Mouse (Mus musculus): Measurements from ENCODE around the gene Sap30l. TPM values are rescaled to one million over a fixed set of nuclear protein-coding genes. Genes with fewer than 3 reads are reported as not detected.

Sap30l gene
- total and polyA plus RNA-seq, 3 experiments, result 17.1 to 23.1 (median 20.8) TPM

- dilution Hi-C loops (cut with MboI; ENCODE audit: extremely low pct_ligation_motif_present, extremely low pct_unique_long_range_greater_than_20kb, low sequenced_read_pairs) (no loop called here), in situ Hi-C loops (cut with MboI; ENCODE audit: low pct_ligation_motif_present, low pct_unique_long_range_greater_than_20kb, low sequenced_read_pairs) (no loop called here)
- TF ChIP-seq IRF4 (IDR thresholded peaks at IDR 0.05; ENCODE audit: low read depth, low read length), result no peak
- no peak for TF ChIP-seq MAX (IDR thresholded peaks at IDR 0.05; ENCODE audit: low read length)
- no peak for TF ChIP-seq MEF2A (IDR thresholded peaks at IDR 0.05; ENCODE audit: borderline replicate concordance, low read depth, low read length)
- TF ChIP-seq SMC3 (IDR thresholded peaks at IDR 0.05; ENCODE audit: low read depth, low read length), result no peak
- no peak for TF ChIP-seq BHLHE40 (IDR thresholded peaks at IDR 0.05; ENCODE audit: low read depth, low read length)
- TF ChIP-seq RCOR1 (conservative IDR thresholded peaks at IDR 0.05; ENCODE audit: low read depth, low read length), result no peak
- no peak for TF ChIP-seq JUN (IDR thresholded peaks at IDR 0.05; ENCODE audit: insufficient read depth, low read depth, low read length)
- no peak for TF ChIP-seq CTCF (conservative IDR thresholded peaks at IDR 0.05 in 1 of 2, IDR thresholded peaks at IDR 0.05 in 1 of 2; ENCODE audit: low read depth in 2 of 2, low read length in 2 of 2)
- no peak for TF ChIP-seq UBTF (IDR thresholded peaks at IDR 0.05; ENCODE audit: low read depth, low read length)
- no peak for TF ChIP-seq USF2 (conservative IDR thresholded peaks at IDR 0.05; ENCODE audit: low read depth, low read length)
- TF ChIP-seq ZMIZ1 (IDR thresholded peaks at IDR 0.05; ENCODE audit: low read depth, low read length), result no peak
- no peak for TF ChIP-seq CHD2 (IDR thresholded peaks at IDR 0.05; ENCODE audit: low read length)
- TF ChIP-seq NRF1 (IDR thresholded peaks at IDR 0.05; ENCODE audit: low read depth, low read length), result no peak
- no peak overlapping the region for H3K4me3 ChIP-seq (replicated peaks in 1 of 3; ENCODE audit: low read depth in 2 of 3, low read length in 2 of 3, poor library complexity in 1 of 3)
- H3K4me1 ChIP-seq (ENCODE audit: control insufficient read depth in 1 of 2, insufficient read depth in 2 of 2), result peaks cover 2 to 6% of the 10 kb centered on the region in 2 experiments; a peak in 3 of 4 replicates
- no peak overlapping the region for H3K9ac ChIP-seq (ENCODE audit: insufficient read depth, low read depth)
- H3K36me3 ChIP-seq (replicated peaks in 1 of 2; ENCODE audit: control insufficient read depth in 1 of 2, insufficient read depth in 1 of 2, low read length in 1 of 2), result no peaks in the 10 kb centered on the region
- no peak overlapping the region for H3K27ac ChIP-seq (ENCODE audit: insufficient read depth, low read depth)
- no peaks in the 10 kb centered on the region for H3K9me3 ChIP-seq (replicated peaks; ENCODE audit: low read length)
- DNase-seq (ENCODE audit: extremely low read depth), result no peak
- peaks cover 99% of the 10 kb centered on the region for H3K27me3 ChIP-seq (replicated peaks)
- no peaks in the 10 kb centered on the region for H3K79me2 ChIP-seq (replicated peaks; ENCODE audit: control insufficient read depth, extremely low read depth, insufficient read depth, poor library complexity, severe bottlenecking)
- H3K4me2 ChIP-seq (ENCODE audit: insufficient read depth, low read depth, poor library complexity, severe bottlenecking), result no peak overlapping the region
Measured at GRCm38 (mm10) chr11:57753538-57754203, 47.8 kb upstream of the Sap30l start.

DNA sequence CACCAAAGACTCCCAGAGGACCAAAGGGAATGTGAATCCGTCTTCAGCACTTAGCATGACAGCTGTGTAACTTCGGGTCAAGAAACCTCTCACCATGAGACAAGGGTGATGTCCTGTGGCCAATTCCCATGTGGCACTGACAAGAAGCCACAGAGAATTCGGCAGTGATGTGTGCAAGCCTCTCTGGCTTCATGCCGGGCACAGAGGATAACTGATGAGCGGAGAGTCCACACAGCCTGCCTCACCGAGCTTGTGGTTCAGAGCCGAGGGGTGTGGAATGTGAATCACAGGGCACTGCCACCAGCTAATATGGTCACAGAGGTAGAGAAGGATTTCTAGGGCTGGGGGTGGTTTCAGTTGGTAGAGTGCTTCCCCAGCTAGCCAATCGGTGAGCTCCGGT is 42.8 kb upstream of the Sap30l start:
- TF ChIP-seq ZKSCAN1 (IDR thresholded peaks at IDR 0.05; ENCODE audit: borderline replicate concordance, low read depth, low read length), result no peak
- no peak for TF ChIP-seq TCF12 (IDR thresholded peaks at IDR 0.05; ENCODE audit: low read depth, low read length)
- TF ChIP-seq BHLHE40 (IDR thresholded peaks at IDR 0.05; ENCODE audit: low read depth, low read length), result 0 out of 2 replicates have a peak, but pooled peaks have one; percentile 9
- no peak for TF ChIP-seq MEF2A (IDR thresholded peaks at IDR 0.05; ENCODE audit: borderline replicate concordance, low read depth, low read length)
- TF ChIP-seq KAT2A (IDR thresholded peaks at IDR 0.05; ENCODE audit: insufficient replicate concordance, low read length), result 0 out of 2 replicates have a peak, but pooled peaks have one; percentile 13
- no peak for TF ChIP-seq GABPA (IDR thresholded peaks at IDR 0.05; ENCODE audit: insufficient replicate concordance, low read depth, low read length)
- TF ChIP-seq UBTF (IDR thresholded peaks at IDR 0.05; ENCODE audit: low read depth, low read length), result no peak
- no peak for TF ChIP-seq ZMIZ1 (IDR thresholded peaks at IDR 0.05; ENCODE audit: low read depth, low read length)
- TF ChIP-seq JUN (IDR thresholded peaks at IDR 0.05; ENCODE audit: insufficient read depth, low read depth, low read length), result no peak
- TF ChIP-seq MXI1 (IDR thresholded peaks at IDR 0.05; ENCODE audit: low read depth, low read length), result no peak
- TF ChIP-seq EP300 (IDR thresholded peaks at IDR 0.05; ENCODE audit: low read length), result no peak
- TF ChIP-seq ELF1 (IDR thresholded peaks at IDR 0.05; ENCODE audit: low read depth, low read length), result no peak
- no peak for TF ChIP-seq SMC3 (IDR thresholded peaks at IDR 0.05; ENCODE audit: low read depth, low read length)
- H3K9me3 ChIP-seq (replicated peaks; ENCODE audit: low read length), result peaks cover 7% of the 10 kb centered on the region
- no peak overlapping the region for H3K4me3 ChIP-seq (replicated peaks in 1 of 3; ENCODE audit: low read depth in 2 of 3, low read length in 2 of 3, poor library complexity in 1 of 3)
- H3K27me3 ChIP-seq (replicated peaks), result peaks cover 76% of the 10 kb centered on the region
- peak; percentile 31 for DNase-seq (ENCODE audit: extremely low read depth)
- H3K4me2 ChIP-seq (ENCODE audit: insufficient read depth, low read depth, poor library complexity, severe bottlenecking), result 0 out of 2 replicates have a peak overlapping the region, but pooled peaks have one; percentile 8
- H3K27ac ChIP-seq (ENCODE audit: insufficient read depth, low read depth), result no peak overlapping the region
- H3K4me1 ChIP-seq (ENCODE audit: control insufficient read depth in 1 of 2, insufficient read depth in 2 of 2), result peaks cover 7 to 8% of the 10 kb centered on the region in 2 experiments
- H3K79me2 ChIP-seq (replicated peaks; ENCODE audit: control insufficient read depth, extremely low read depth, insufficient read depth, poor library complexity, severe bottlenecking), result no peaks in the 10 kb centered on the region
- in situ Hi-C loops (cut with MboI; ENCODE audit: low pct_ligation_motif_present, low pct_unique_long_range_greater_than_20kb, low sequenced_read_pairs) (loop anchor here (5.0 kb wide), 1 partner anchor 211 kb away; no protein-coding TSS in a partner anchor), dilution Hi-C loops (cut with MboI; ENCODE audit: extremely low pct_ligation_motif_present, extremely low pct_unique_long_range_greater_than_20kb, low sequenced_read_pairs) (no loop called here)
- H3K36me3 ChIP-seq (replicated peaks in 1 of 2; ENCODE audit: control insufficient read depth in 1 of 2, insufficient read depth in 1 of 2, low read length in 1 of 2), result no peaks in the 10 kb centered on the region
- no peak overlapping the region for H3K9ac ChIP-seq (ENCODE audit: insufficient read depth, low read depth)

Data from CH12.LX (cell line).